Mouse (Mus musculus) cortical plate, adult 2 months (tissue): Measurements from ENCODE around the gene Calcoco1.
A peak's percentile ranks its signal among the peaks of the same experiment; 100 is the strongest.

ENCODE experiments used
- CTCF ChIP-seq: fragments of 200-500 bp; IDR thresholded peaks from 2 replicates; pipeline ENCODE4 v1.5.1; 2011; ENCODE audit warnings: mild to moderate bottlenecking, control low read depth, low read length; ENCODE audit not compliant: insufficient read depth; ENCODE audit errors: extremely low read depth
- POLR2A ChIP-seq: fragments of 200-500 bp; IDR thresholded peaks from 2 replicates; pipeline ENCODE4 v1.6.1; 2011; ENCODE audit warnings: mild to moderate bottlenecking, low read length, control low read depth; ENCODE audit not compliant: insufficient read depth; ENCODE audit errors: extremely low read depth

- TF ChIP-seq CTCF (peak; percentile 26; the same call in 1 of the 2 replicates), POLR2A (0 out of 2 replicates have a peak, but pooled peaks have one; percentile 8)
These were observed 29.0 kb downstream of the Calcoco1 start for GRCm38 (mm10) chr15:102692991-102693411.
